In genomic region chr15:82763631-82764420, GRCm38 (mm10) we compare ENCODE assay signal across 28 mouse cellular contexts. TPM values are rescaled to one million over a fixed set of nuclear protein-coding genes. Genes with fewer than 3 reads are reported as not detected.
A peak's percentile ranks its signal among the peaks of the same experiment; 100 is the strongest.
DNase-seq lines count a peak whose midpoint lies in the region; ATAC-seq and TF ChIP-seq lines count a peak whose summit lies in the region.
"Had no signal": no experiment of that assay in that cellular context is flagged by ENCODE, and none has a peak within 500 bp of the region (broad histone marks: within the 10 kb centered on the region; RNA-seq: fewer than 3 reads in every experiment).

Gene Cyp2d40 (minus strand): TSS chr15:82764183.

- no peaks in the 10 kb centered on the region for H3K9me3 ChIP-seq in liver, postnatal 0 days (ENCODE audit: low read length)
- no peaks in the 10 kb centered on the region for H3K9me3 ChIP-seq in liver, embryonic 12.5 days (replicated peaks)
- H3K9me3 ChIP-seq: embryonic facial prominence, embryonic 10.5 days; embryonic facial prominence, embryonic 12.5 days; forebrain, embryonic 13.5 days; forebrain, embryonic 15.5 days; G1E had no signal

- TF ChIP-seq EP300 in liver, postnatal 0 days (IDR thresholded peaks at IDR 0.05; ENCODE audit: low read depth): no peak

- H3K4me2 ChIP-seq in liver, postnatal 0 days (ENCODE audit: low read depth, low read length): no peak within 1 kb of the TSS
- no peak within 1 kb of the TSS for H3K4me2 ChIP-seq in liver, embryonic 12.5 days
- H3K4me2 ChIP-seq: embryonic facial prominence, embryonic 12.5 days; forebrain, embryonic 13.5 days; forebrain, embryonic 15.5 days had no signal

- no peak for TF ChIP-seq CTCF in liver, postnatal 0 days (IDR thresholded peaks at IDR 0.05; ENCODE audit: low read depth)

- no peak within 1 kb of the TSS for H3K4me3 ChIP-seq in liver, postnatal 0 days (ENCODE audit: low read depth, low read length)
- H3K4me3 ChIP-seq in liver, embryonic 12.5 days: no peak within 1 kb of the TSS
- H3K4me3 ChIP-seq: embryonic facial prominence, embryonic 10.5 days; embryonic facial prominence, embryonic 12.5 days; forebrain, embryonic 13.5 days; forebrain, embryonic 15.5 days had no signal

- 82% methylated on average over 9 of the region's 9 CpGs for WGBS in liver, postnatal 0 days (ENCODE audit: insufficient replicate concordance)
- WGBS in liver, embryonic 12.5 days (ENCODE audit: insufficient replicate concordance): 71% methylated on average over 9 of the region's 9 CpGs

- DNase-seq in heart, adult 11 months: peak; percentile 82
- DNase-seq in heart, postnatal 4 days: no peak
- peak; percentile 10 for DNase-seq in kidney, adult 9 months
- DNase-seq in kidney, postnatal 10 days: no peak
- no peak for DNase-seq in liver, postnatal 0 days
- DNase-seq: adrenal gland, adult 8-10 months; adrenal gland, postnatal 14 days; adrenal gland, postnatal 36 days; B cell, adult 2 months; cerebellum, adult 11-12 months; cerebellum, adult 2 months; cerebellum, adult 9-10 months; cerebellum, postnatal 10 days; cerebellum, postnatal 25 days had no signal

- 0 out of 2 replicates have a peak within 1 kb of the TSS, but pooled peaks have one; percentile 18 for H3K27ac ChIP-seq in liver, postnatal 0 days (ENCODE audit: low read depth)
- H3K27ac ChIP-seq in liver, embryonic 12.5 days: no peak within 1 kb of the TSS
- H3K27ac ChIP-seq: embryonic facial prominence, embryonic 10.5 days; embryonic facial prominence, embryonic 12.5 days; forebrain, embryonic 13.5 days; forebrain, embryonic 15.5 days had no signal

- ATAC-seq in liver, postnatal 0 days: peak; percentile 85
- no peak for ATAC-seq in liver, embryonic 12.5 days
- ATAC-seq: activated CD4-positive, CD25-positive, alpha-beta regulatory T cell, adult 4 months; CD4-positive, CD25-positive, alpha-beta regulatory T cell, adult 4 months; forebrain, embryonic 13.5 days; forebrain, embryonic 15.5 days; Patski had no signal

- peaks cover 6% of the 10 kb centered on the region; the same call in 1 of the 2 replicates for H3K4me1 ChIP-seq in liver, postnatal 0 days (ENCODE audit: insufficient read depth)
- no peaks in the 10 kb centered on the region for H3K4me1 ChIP-seq in liver, embryonic 12.5 days
- H3K4me1 ChIP-seq: embryonic facial prominence, embryonic 10.5 days; embryonic facial prominence, embryonic 12.5 days; forebrain, embryonic 13.5 days; forebrain, embryonic 15.5 days had no signal

- no peaks in the 10 kb centered on the region for H3K36me3 ChIP-seq in liver, postnatal 0 days (replicated peaks; ENCODE audit: insufficient read depth, low read length)
- H3K36me3 ChIP-seq in liver, embryonic 12.5 days: no peaks in the 10 kb centered on the region
- H3K36me3 ChIP-seq: embryonic facial prominence, embryonic 10.5 days; embryonic facial prominence, embryonic 12.5 days; forebrain, embryonic 15.5 days; G1E had no signal

- no peaks in the 10 kb centered on the region for H3K27me3 ChIP-seq in liver, postnatal 0 days (ENCODE audit: insufficient read depth, low read length)
- no peaks in the 10 kb centered on the region for H3K27me3 ChIP-seq in liver, embryonic 12.5 days (replicated peaks)
- H3K27me3 ChIP-seq: embryonic facial prominence, embryonic 12.5 days; forebrain, embryonic 13.5 days; forebrain, embryonic 15.5 days had no signal

- no peak within 1 kb of the TSS for H3K9ac ChIP-seq in liver, postnatal 0 days (replicated peaks)
- no peak within 1 kb of the TSS for H3K9ac ChIP-seq in liver, embryonic 12.5 days
- H3K9ac ChIP-seq: embryonic facial prominence, embryonic 12.5 days; forebrain, embryonic 13.5 days; forebrain, embryonic 15.5 days had no signal

RNA-seq across cellular contexts. Expression of gene Cyp2d40, which starts in this region (rescaled TPM):
- total RNA-seq in heart, postnatal 4 days (2021): not detected
- polyA plus RNA-seq in liver, postnatal 0 days (2015; fragmentation: Nextera tagmentation; extraction: Ambion mirVana): 0.83 and 1.3 TPM in 2 replicates
- not detected in 2 replicates for polyA plus RNA-seq in liver, embryonic 12.5 days (2016; fragmentation: Nextera tagmentation; extraction: Ambion mirVana)
- total RNA-seq: adrenal gland, adult 18-20 months; adrenal gland, adult 8-10 months; adrenal gland, postnatal 36 days; CH12.LX; G1E had no signal
- polyA plus RNA-seq: activated CD4-positive, CD25-positive, alpha-beta regulatory T cell, adult 4 months; CD4-positive, CD25-positive, alpha-beta regulatory T cell, adult 4 months; cerebellum, adult 2 months; cortical plate, adult 2 months; embryonic facial prominence, embryonic 10.5 days; embryonic facial prominence, embryonic 12.5 days; embryonic facial prominence, embryonic 14.5 days; forebrain, embryonic 11.5 days; forebrain, embryonic 13.5 days; forebrain, embryonic 15.5 days; G1E; Patski had no signal

Comparison
In these comparisons a context has a peak if more than half of its experiments do, and no peak if none do; other contexts are left out.
1. DNase-seq: peak in heart, adult 11 months (single experiment) and kidney, adult 9 months (single experiment); none in heart, postnatal 4 days (single experiment), kidney, postnatal 10 days (single experiment) and liver, postnatal 0 days (single experiment).